Mouse (Mus musculus): Measurements from ENCODE around the gene Orc5. TPM values are rescaled to one million over a fixed set of nuclear protein-coding genes. Genes with fewer than 3 reads are reported as not detected.

Orc5 gene
- polyA plus RNA-seq, 1 experiment from 2014 or later: 36.9 TPM

DNA sequence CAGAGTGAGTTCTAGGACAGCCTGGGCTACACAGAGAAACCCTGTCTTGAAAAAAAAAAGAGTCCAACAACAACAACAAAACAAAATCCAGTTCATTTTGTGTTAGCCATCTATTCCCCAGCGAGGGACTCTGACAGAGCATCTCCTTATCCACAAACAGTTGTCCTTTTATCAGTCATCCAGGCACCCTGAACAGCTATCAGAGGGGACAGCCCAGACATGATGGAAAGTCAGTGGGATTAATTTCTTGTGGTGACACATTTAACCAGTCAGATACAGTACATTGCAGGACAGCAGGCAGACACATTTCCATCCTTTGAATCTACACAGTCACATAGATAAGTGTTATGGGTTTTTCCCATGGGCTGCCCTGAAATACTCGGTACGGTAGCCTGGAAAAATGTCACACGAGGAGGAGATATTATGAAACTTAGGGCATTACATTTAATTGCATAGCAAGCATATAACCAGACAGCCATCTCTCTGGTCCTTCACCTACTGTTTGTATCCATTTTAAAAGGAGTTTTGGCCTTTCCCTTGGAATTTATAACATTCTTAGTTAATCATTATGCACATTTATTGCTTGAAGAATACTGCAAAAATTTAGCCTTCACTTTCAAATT lies 7.4 kb upstream of the Orc5 start:
- 88% methylated on average over 4 of the region's 4 CpGs for WGBS
- no peak for ATAC-seq
- H3K27me3 ChIP-seq: no peaks in the 10 kb centered on the region

DNA sequence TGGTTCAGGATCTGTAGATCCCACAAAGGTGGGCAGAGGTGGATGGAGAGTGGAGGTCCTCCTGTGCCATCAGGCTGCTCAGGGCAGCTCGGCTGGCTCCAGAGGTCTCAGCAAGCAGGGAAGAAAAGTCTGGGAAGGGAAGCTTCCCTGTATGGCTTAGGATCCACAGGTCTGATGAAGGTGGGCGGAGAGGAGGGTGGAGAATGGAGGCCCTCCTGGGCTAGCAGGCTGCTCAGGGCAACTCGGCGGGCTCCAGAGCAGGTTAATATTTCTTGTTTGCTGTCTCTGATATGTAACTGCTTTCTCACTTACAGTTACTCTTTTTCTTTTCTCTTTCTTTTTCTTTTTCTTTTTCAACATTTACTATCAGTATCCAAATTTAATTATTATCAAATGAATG lies 6.5 kb upstream of the Orc5 start:
- H3K9ac ChIP-seq (replicated peaks): no peak overlapping the region
- no peak overlapping the region for H3K4me2 ChIP-seq (replicated peaks)
- H3K9me3 ChIP-seq: peaks cover 2% of the 10 kb centered on the region; the same call in 1 of the 2 replicates
- 0 out of 2 replicates have a peak, but pooled peaks cover 7% of the 10 kb centered on the region for H3K36me3 ChIP-seq
- no peaks in the 10 kb centered on the region for H3K27me3 ChIP-seq
- no peak overlapping the region for H3K27ac ChIP-seq
- no peak overlapping the region for H3K4me3 ChIP-seq (replicated peaks)
- ATAC-seq: no peak
- WGBS: 87% methylated on average over 4 of the region's 4 CpGs
- H3K4me1 ChIP-seq (replicated peaks): no peaks in the 10 kb centered on the region

More for the DNA sequence above, 7.4 kb upstream of the Orc5 start:
- Histone ChIP-seq H3K9ac (replicated peaks) (no peak overlapping the region), H3K4me2 (replicated peaks) (no peak overlapping the region), H3K4me1 (replicated peaks) (no peaks in the 10 kb centered on the region), H3K27ac (no peak overlapping the region), H3K9me3 (0 out of 2 replicates have a peak, but pooled peaks cover 2% of the 10 kb centered on the region), H3K4me3 (replicated peaks) (no peak overlapping the region), H3K36me3 (0 out of 2 replicates have a peak, but pooled peaks cover 7% of the 10 kb centered on the region)

DNA sequence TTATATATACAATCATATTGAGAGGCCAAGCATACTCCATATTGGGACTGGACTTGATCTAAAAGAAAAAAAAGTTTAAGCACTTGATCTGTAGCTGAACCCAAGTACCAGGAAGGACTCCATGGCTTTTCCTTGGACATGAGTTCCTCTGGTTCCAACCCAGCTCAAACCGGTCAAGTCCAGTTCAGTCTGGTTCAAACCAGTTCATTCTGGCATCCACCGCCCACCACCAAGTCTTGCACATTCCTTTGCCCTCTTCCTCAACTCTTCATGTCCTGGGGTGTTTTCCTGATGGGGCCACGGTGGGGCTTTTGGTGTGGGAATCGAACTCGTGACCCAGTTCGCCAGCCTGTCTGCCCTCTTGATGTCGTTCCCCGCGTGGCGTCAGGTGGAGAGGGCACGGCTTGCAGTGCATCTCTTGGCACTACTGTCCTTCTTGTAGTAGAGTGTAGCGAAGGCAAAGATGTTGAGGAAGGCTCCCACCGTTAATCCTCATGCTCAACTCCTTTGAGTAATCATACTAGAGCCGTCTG lies 2.1 kb upstream of the Orc5 start:
- H3K4me2 ChIP-seq (replicated peaks): no peak overlapping the region
- H3K4me1 ChIP-seq (replicated peaks): peaks cover 12% of the 10 kb centered on the region
- no peak overlapping the region for H3K4me3 ChIP-seq (replicated peaks)
- no peaks in the 10 kb centered on the region for H3K36me3 ChIP-seq
- H3K9me3 ChIP-seq: no peaks in the 10 kb centered on the region; the same call in 1 of the 2 replicates
- H3K9ac ChIP-seq (replicated peaks): no peak overlapping the region
- no peak for ATAC-seq
- no peak overlapping the region for H3K27ac ChIP-seq
- no peaks in the 10 kb centered on the region for H3K27me3 ChIP-seq
- 95% methylated on average over 14 of the region's 14 CpGs for WGBS

DNA sequence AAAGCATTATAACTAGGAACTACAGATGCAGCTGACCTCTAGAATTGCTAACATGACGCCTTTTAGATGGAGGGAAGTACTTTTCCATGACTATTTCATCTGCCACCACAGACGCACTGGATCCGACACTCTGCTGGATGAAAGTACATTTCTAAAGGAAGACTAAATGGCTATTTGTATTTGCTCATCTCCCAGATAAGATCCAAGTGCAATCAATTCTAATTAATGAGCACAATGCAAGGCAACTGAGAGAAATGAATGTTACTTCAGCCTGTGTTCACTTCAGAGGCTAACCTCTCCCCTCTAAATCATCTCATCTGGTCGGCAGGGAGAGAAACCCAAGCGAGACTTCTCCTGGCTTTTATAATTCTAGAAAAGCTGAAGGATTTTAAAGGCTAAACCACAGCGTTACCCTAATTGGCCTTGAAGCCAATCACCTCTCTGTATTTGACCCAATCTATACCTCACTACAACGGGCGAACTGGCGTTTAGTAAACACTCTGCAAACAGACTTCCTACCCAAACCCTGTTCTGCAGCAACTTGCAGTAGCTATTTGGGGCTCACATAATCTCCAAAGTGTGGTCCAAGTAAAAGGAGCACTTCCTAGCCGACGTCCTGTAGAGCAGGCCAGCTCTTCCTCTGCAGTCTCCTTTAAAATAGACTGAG lies 730 bp downstream of the Orc5 start:
- H3K9me3 ChIP-seq: no peaks in the 10 kb centered on the region; the same call in 1 of the 2 replicates
- no peaks in the 10 kb centered on the region for H3K27me3 ChIP-seq
- H3K27ac ChIP-seq: peak overlapping the region; percentile 44
- no peak for ATAC-seq
- peak overlapping the region; percentile 81 for H3K9ac ChIP-seq (replicated peaks)
- H3K4me2 ChIP-seq (replicated peaks): peak overlapping the region; percentile 89
- peak overlapping the region; percentile 68 for H3K4me3 ChIP-seq (replicated peaks)
- H3K4me1 ChIP-seq (replicated peaks): peaks cover 12% of the 10 kb centered on the region
- peaks cover 21% of the 10 kb centered on the region for H3K36me3 ChIP-seq
- 13% methylated on average over 11 of the region's 11 CpGs for WGBS

DNA sequence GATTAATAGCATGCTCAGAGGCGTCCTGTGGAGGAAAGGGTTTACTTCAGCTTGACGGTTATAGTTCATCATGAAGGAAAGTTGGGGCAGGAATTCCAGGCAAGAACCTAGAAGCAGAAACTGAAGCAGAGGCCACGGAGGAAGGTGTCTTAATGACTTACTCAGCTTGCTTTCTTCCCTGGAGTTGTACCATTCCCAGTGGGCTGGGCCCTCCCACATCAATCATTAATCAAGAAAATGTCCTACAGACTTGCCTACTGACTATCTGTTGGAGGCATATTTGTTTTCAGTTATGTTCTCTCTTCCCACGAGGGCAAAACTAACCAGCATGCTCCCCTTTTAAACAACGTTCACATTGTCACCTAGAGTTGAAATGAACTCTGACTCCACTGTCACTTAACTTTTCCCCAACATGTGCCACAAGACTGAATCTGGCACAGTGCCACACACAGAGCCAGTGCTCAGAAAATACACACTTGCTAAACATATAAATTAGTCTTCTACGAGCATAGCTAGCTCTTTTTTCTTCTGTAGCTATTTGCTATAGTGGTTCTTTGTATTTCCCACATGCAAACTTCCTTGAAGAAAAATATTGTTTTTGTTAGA lies 1.6 kb downstream of the Orc5 start:
- H3K4me3 ChIP-seq (replicated peaks): no peak overlapping the region
- 85% methylated on average over 6 of the region's 6 CpGs for WGBS
- no peaks in the 10 kb centered on the region for H3K27me3 ChIP-seq
- H3K4me1 ChIP-seq (replicated peaks): peaks cover 12% of the 10 kb centered on the region
- H3K27ac ChIP-seq: no peak overlapping the region
- ATAC-seq: no peak
- peaks cover 27% of the 10 kb centered on the region for H3K36me3 ChIP-seq
- no peaks in the 10 kb centered on the region; the same call in 1 of the 2 replicates for H3K9me3 ChIP-seq
- H3K9ac ChIP-seq (replicated peaks): no peak overlapping the region
- H3K4me2 ChIP-seq (replicated peaks): no peak overlapping the region

DNA sequence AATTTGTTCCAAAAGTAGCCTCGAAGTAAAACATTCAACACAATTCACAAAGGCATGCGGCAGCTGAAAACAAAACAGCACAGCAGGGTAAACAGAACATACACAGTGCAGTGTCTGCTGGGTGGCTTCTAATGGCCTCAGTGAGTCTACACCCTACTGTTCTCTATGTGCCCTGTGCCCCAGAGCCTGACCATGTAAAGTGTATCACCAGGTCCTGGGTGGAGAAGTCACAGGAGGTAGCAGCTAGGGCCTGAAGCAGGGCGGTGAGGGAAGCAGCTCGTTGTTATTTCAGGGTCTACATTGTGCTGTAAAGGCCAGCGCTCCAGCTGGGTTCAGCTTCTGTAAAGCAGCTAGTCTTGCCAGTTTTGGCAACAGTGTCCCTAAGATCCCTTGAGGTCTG lies 3.7 kb downstream of the Orc5 start:
- no peaks in the 10 kb centered on the region for H3K9me3 ChIP-seq
- no peak overlapping the region for H3K4me2 ChIP-seq (replicated peaks)
- H3K4me3 ChIP-seq (replicated peaks): no peak overlapping the region
- H3K27me3 ChIP-seq: no peaks in the 10 kb centered on the region
- ATAC-seq: no peak
- H3K36me3 ChIP-seq: peaks cover 37% of the 10 kb centered on the region
- 93% methylated on average over 5 of the region's 5 CpGs for WGBS
- no peak overlapping the region for H3K27ac ChIP-seq
- no peak overlapping the region for H3K9ac ChIP-seq (replicated peaks)
- H3K4me1 ChIP-seq (replicated peaks): peaks cover 12% of the 10 kb centered on the region

DNA sequence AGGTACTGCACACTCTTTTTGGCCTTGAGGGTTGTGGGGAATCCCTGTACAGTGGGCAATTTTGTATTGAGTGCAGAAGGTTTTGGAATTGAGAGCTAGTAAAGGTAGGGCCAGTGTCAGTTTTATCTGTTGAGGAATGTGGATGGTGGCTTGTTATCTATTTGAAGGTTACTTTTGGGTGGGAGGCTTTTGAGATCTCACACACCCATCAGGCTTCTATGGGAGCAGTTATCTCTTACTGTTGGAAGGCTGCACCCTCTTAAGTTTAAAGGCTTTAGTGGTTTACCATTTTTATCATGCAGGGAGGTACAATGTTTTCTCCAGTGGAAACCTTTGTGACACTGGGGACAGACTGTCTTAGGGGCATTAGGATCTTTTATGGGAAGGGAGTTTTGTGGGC lies 4.9 kb downstream of the Orc5 start:
- ATAC-seq: no peak
- no peak overlapping the region for H3K4me3 ChIP-seq (replicated peaks)
- no peak overlapping the region for H3K4me2 ChIP-seq (replicated peaks)
- no peak overlapping the region for H3K27ac ChIP-seq
- H3K9ac ChIP-seq (replicated peaks): no peak overlapping the region
- H3K4me1 ChIP-seq (replicated peaks): peaks cover 12% of the 10 kb centered on the region
- no peaks in the 10 kb centered on the region for H3K27me3 ChIP-seq
- no peaks in the 10 kb centered on the region for H3K9me3 ChIP-seq
- H3K36me3 ChIP-seq: peaks cover 47% of the 10 kb centered on the region

DNA sequence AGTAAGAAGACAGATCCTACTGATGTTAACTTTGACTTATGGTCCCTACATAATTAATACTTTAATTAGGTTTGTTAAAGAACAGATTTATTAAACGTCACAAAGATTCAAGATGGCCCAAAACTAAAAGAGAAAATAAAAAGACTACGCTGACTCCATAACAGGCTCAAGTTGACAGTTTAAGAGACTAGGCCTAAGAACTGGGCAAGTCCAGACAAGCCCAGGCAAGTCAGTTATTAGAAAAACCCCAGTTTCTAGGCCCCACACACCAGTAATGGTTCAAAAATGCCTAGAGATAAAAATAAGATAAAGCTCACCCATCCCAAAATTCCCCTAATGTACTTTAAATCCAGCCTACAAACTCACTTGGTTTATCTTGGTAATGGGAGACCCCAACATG lies 7.6 kb downstream of the Orc5 start:
- Histone ChIP-seq H3K4me3 (replicated peaks) (no peak overlapping the region), H3K27ac (no peak overlapping the region), H3K9ac (replicated peaks) (no peak overlapping the region), H3K4me2 (replicated peaks) (no peak overlapping the region), H3K27me3 (no peaks in the 10 kb centered on the region), H3K4me1 (replicated peaks) (no peaks in the 10 kb centered on the region), H3K9me3 (no peaks in the 10 kb centered on the region), H3K36me3 (peaks cover 58% of the 10 kb centered on the region)
- 96% methylated on average over 2 of the region's 2 CpGs for WGBS
- ATAC-seq: no peak

DNA sequence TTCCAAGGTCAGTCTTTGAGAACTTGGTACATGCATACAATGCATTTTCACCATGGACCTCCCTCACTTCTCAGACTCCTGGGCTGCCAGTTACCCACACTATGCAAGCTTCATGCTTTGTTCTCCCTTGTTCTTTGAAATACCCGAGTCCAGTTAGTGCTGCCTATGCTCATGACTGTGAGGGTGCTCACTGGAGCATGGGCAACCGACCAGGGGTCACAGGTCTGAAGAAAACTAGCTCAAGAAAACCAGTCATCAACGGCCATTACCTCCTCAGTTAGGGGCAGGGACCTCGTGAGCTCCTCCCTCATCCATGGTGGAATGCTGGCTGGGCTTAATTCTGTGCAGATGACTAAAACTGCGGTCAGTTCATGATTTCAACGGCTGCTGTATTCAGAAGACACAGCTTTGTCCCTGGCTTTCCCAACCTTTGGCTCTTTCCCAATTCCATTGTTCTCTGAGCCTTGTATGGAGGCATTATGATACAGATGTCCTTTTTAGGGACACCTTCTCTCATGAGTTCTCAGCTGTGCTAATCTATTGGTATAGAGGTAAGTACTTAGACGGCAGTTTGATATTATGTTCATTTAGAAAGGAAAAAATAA lies 11.1 kb downstream of the Orc5 start:
- no peak overlapping the region for H3K4me3 ChIP-seq (replicated peaks)
- no peak for ATAC-seq
- no peaks in the 10 kb centered on the region for H3K9me3 ChIP-seq
- no peaks in the 10 kb centered on the region for H3K4me1 ChIP-seq (replicated peaks)
- no peaks in the 10 kb centered on the region for H3K27me3 ChIP-seq
- H3K36me3 ChIP-seq: peaks cover 46% of the 10 kb centered on the region
- 82% methylated on average over 7 of the region's 7 CpGs for WGBS
- no peak overlapping the region for H3K9ac ChIP-seq (replicated peaks)
- no peak overlapping the region for H3K4me2 ChIP-seq (replicated peaks)
- H3K27ac ChIP-seq: no peak overlapping the region

DNA sequence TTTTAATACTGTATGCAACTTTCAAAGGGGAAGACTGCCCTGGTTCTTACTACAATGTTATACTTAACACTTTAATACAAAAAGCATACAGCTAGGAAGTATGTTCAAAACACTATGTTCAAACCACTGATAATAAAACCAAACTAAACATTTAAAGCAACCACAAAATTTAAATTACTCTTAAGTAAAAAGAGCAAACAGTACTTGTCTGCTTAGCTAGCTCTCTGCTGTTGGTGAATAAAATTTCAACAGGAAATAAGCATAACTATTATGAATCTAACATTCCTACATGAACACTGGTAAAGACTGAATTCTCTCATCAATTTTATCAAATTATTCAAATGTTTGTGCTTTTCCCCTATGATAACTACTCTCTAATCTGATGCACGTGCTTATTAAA lies 13.5 kb downstream of the Orc5 start:
- H3K4me1 ChIP-seq (replicated peaks): no peaks in the 10 kb centered on the region
- no peak overlapping the region for H3K4me3 ChIP-seq (replicated peaks)
- no peak overlapping the region for H3K4me2 ChIP-seq (replicated peaks)
- H3K9me3 ChIP-seq: no peaks in the 10 kb centered on the region
- WGBS: 94% methylated on average over 1 of the region's 1 CpGs
- H3K36me3 ChIP-seq: peaks cover 36% of the 10 kb centered on the region
- ATAC-seq: no peak
- H3K27me3 ChIP-seq: no peaks in the 10 kb centered on the region
- no peak overlapping the region for H3K9ac ChIP-seq (replicated peaks)
- H3K27ac ChIP-seq: no peak overlapping the region

DNA sequence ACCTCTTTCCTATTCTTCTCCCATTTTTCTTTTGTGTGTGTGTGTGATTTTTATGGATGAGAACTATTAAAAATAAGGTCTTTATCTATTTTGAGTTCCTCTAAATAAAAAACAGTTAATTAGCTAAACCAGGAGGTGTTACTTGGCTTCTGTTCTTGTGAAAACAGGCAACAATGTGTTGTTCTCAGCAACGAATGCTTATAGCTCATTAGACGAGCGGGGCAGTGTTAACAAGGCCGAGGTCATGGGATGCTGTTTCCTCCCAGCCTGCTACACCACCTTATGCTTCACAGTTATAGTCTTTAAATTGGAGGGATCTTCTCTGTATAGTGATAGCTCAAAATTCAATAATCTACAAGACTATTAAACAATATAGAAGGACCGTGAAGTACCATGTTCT lies 17.7 kb downstream of the Orc5 start:
- no peaks in the 10 kb centered on the region for H3K27me3 ChIP-seq
- WGBS: 90% methylated on average over 5 of the region's 5 CpGs
- ATAC-seq: no peak

DNA sequence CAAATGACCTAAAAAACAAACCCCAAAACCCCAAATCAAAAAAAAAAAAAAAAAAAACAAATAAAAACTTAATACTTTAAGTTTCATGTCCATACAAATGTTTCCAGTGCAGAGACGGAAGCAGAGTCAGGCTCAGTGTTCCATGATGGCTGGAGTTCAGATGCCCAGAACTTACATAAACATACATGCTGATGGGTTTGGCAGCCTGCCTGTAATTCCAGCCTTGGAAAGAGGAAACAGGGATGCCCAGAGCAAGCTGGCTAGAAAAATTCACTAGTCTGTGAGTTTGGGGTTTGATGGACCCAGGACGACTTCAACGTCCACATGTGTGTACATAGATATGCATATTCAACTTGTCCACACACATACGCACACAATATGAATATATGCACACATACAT lies 27.6 kb downstream of the Orc5 start:
- no peak for ATAC-seq
- H3K4me2 ChIP-seq (replicated peaks): no peak overlapping the region
- no peak overlapping the region for H3K27ac ChIP-seq
- no peaks in the 10 kb centered on the region for H3K4me1 ChIP-seq (replicated peaks)
- H3K4me3 ChIP-seq (replicated peaks): no peak overlapping the region
- no peaks in the 10 kb centered on the region for H3K27me3 ChIP-seq
- WGBS: 93% methylated on average over 4 of the region's 4 CpGs
- H3K36me3 ChIP-seq: peaks cover 36% of the 10 kb centered on the region
- H3K9ac ChIP-seq (replicated peaks): no peak overlapping the region
- no peaks in the 10 kb centered on the region for H3K9me3 ChIP-seq

More for the DNA sequence above, 17.7 kb downstream of the Orc5 start:
- H3K27ac ChIP-seq: no peak overlapping the region
- H3K4me1 ChIP-seq (replicated peaks): no peaks in the 10 kb centered on the region
- H3K4me3 ChIP-seq (replicated peaks): no peak overlapping the region
- no peak overlapping the region for H3K9ac ChIP-seq (replicated peaks)
- H3K4me2 ChIP-seq (replicated peaks): no peak overlapping the region
- peaks cover 35% of the 10 kb centered on the region for H3K36me3 ChIP-seq
- no peaks in the 10 kb centered on the region for H3K9me3 ChIP-seq

All from midbrain, embryonic 13.5 days (tissue).